Mouse (Mus musculus): ENCODE data around the gene Eci1.

GRCm38 (mm10) chr17:24481027-24481815 lies 54.8 kb downstream of the Eci1 start:
- TF ChIP-seq POLR2A (IDR thresholded peaks at IDR 0.05; ENCODE audit: borderline replicate concordance, extremely low read depth, low read depth, low read length) (no peak), CTCF (IDR thresholded peaks at IDR 0.05; ENCODE audit: insufficient read depth, low read length) (no peak)
